Mouse (Mus musculus): ENCODE measurements around the gene Klf15. TPM values are rescaled to one million over a fixed set of nuclear protein-coding genes. Genes with fewer than 3 reads are reported as not detected.
A peak's percentile ranks its signal among the peaks of the same experiment; 100 is the strongest.

Gene Klf15
- polyA plus RNA-seq, 1 experiment from 2014 or later: 13.9 TPM

- WGBS: 38% methylated on average over 4 of the region's 4 CpGs
- H3K9ac ChIP-seq (replicated peaks; ENCODE audit: low read length): no peak overlapping the region
- H3K27ac ChIP-seq (replicated peaks; ENCODE audit: low read depth, low read length): no peak overlapping the region
- peak; percentile 63; the same call in 1 of the 2 replicates for ATAC-seq (ENCODE audit: low FRiP score, low TSS enrichment)
- H3K4me3 ChIP-seq (replicated peaks; ENCODE audit: low read depth, low read length): no peak overlapping the region
- H3K4me1 ChIP-seq (ENCODE audit: control insufficient read depth, insufficient read depth, low read length): no peaks in the 10 kb centered on the region
- H3K4me2 ChIP-seq (ENCODE audit: low read length): no peak overlapping the region
- no peaks in the 10 kb centered on the region for H3K9me3 ChIP-seq (ENCODE audit: control insufficient read depth, low read length)
- no peaks in the 10 kb centered on the region for H3K36me3 ChIP-seq (ENCODE audit: control insufficient read depth, insufficient read depth, low read length)
- peak; percentile 83 for DNase-seq
- H3K27me3 ChIP-seq (ENCODE audit: control insufficient read depth, insufficient read depth, low read length): no peaks in the 10 kb centered on the region
Observed at GRCm38 (mm10) chr6:90514883-90515405, 52.6 kb downstream of the Klf15 start.

- no peak overlapping the region for H3K4me3 ChIP-seq (replicated peaks; ENCODE audit: low read depth, low read length)
- H3K9ac ChIP-seq (replicated peaks; ENCODE audit: low read length): no peak overlapping the region
- DNase-seq: no peak
- no peak for ATAC-seq (ENCODE audit: low FRiP score, low TSS enrichment)
- H3K4me2 ChIP-seq (ENCODE audit: low read length): no peak overlapping the region
- WGBS: 83% methylated on average over 3 of the region's 3 CpGs
- H3K4me1 ChIP-seq (ENCODE audit: control insufficient read depth, insufficient read depth, low read length): no peaks in the 10 kb centered on the region
- H3K27ac ChIP-seq (replicated peaks; ENCODE audit: low read depth, low read length): no peak overlapping the region
- no peaks in the 10 kb centered on the region for H3K27me3 ChIP-seq (ENCODE audit: control insufficient read depth, insufficient read depth, low read length)
- no peaks in the 10 kb centered on the region for H3K36me3 ChIP-seq (ENCODE audit: control insufficient read depth, insufficient read depth, low read length)
- no peaks in the 10 kb centered on the region for H3K9me3 ChIP-seq (ENCODE audit: control insufficient read depth, low read length)
Observed at GRCm38 (mm10) chr6:90518892-90519291, 56.5 kb downstream of the Klf15 start.

DNA sequence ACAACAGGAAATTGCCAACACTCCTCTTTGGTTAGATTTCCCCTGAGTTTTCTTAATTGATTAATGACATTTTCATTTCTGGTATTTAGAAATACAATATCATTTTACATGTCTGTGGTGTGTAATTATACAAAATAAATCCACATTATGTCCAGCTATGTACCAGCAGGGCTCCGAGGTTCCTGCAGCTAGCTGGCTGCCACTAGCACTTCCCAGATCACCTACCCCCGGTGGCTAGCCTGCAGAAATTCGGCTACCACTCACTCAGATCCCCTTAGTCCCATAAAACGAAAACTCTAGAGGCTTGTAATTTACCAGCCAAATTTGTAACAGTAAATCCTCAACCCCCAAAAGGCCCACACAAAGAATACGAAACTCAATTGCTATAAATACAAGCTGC is 57.0 kb downstream of the Klf15 start:
- no peak for DNase-seq
- Histone ChIP-seq H3K4me3 (replicated peaks; ENCODE audit: low read depth, low read length) (no peak overlapping the region), H3K4me1 (ENCODE audit: control insufficient read depth, insufficient read depth, low read length) (no peaks in the 10 kb centered on the region), H3K9me3 (ENCODE audit: control insufficient read depth, low read length) (no peaks in the 10 kb centered on the region), H3K27ac (replicated peaks; ENCODE audit: low read depth, low read length) (no peak overlapping the region), H3K36me3 (ENCODE audit: control insufficient read depth, insufficient read depth, low read length) (no peaks in the 10 kb centered on the region), H3K4me2 (ENCODE audit: low read length) (no peak overlapping the region), H3K9ac (replicated peaks; ENCODE audit: low read length) (no peak overlapping the region), H3K27me3 (ENCODE audit: control insufficient read depth, insufficient read depth, low read length) (no peaks in the 10 kb centered on the region)
- ATAC-seq (ENCODE audit: low FRiP score, low TSS enrichment): no peak
- 72% methylated on average over 5 of the region's 5 CpGs for WGBS

Other genes with a start within 250 kb of the Klf15 start
- gene Vmn1r53, start 238.1 kb upstream of the Klf15 start, polyA plus RNA-seq (2014; fragmentation: Nextera tagmentation; extraction: Ambion mirVana): not detected in 2 replicates
- not detected in 2 replicates for gene Vmn1r54, start 216.3 kb upstream of the Klf15 start, polyA plus RNA-seq (2014; fragmentation: Nextera tagmentation; extraction: Ambion mirVana)
- not detected in 2 replicates for gene BC048671, start 161.4 kb upstream of the Klf15 start, polyA plus RNA-seq (2014; fragmentation: Nextera tagmentation; extraction: Ambion mirVana)
- gene Chst13, start 137.4 kb upstream of the Klf15 start, polyA plus RNA-seq (2014; fragmentation: Nextera tagmentation; extraction: Ambion mirVana): 0.22 TPM in 1 of 2 replicates, not detected in the other
- not detected in 2 replicates for gene Uroc1, start 129.3 kb upstream of the Klf15 start, polyA plus RNA-seq (2014; fragmentation: Nextera tagmentation; extraction: Ambion mirVana)
- gene Zxdc, start 93.1 kb upstream of the Klf15 start, polyA plus RNA-seq (2014; fragmentation: Nextera tagmentation; extraction: Ambion mirVana): 15.3 and 16.2 TPM in 2 replicates
- gene Cfap100, start 33.8 kb upstream of the Klf15 start, polyA plus RNA-seq (2014; fragmentation: Nextera tagmentation; extraction: Ambion mirVana): 7.2 and 11.1 TPM in 2 replicates
- gene Aldh1l1, start 23.9 kb downstream of the Klf15 start, polyA plus RNA-seq (2014; fragmentation: Nextera tagmentation; extraction: Ambion mirVana): 44.5 and 51.9 TPM in 2 replicates
- gene Slc41a3, start 142.1 kb downstream of the Klf15 start, polyA plus RNA-seq (2014; fragmentation: Nextera tagmentation; extraction: Ambion mirVana): 4.7 and 5.3 TPM in 2 replicates

All from midbrain, embryonic 14.5 days (tissue).